Mouse (Mus musculus): Measurements from ENCODE around the gene Nav2.
A peak's percentile ranks its signal among the peaks of the same experiment; 100 is the strongest.

Nav2 gene

GRCm38 (mm10) chr7:49468492-49469205, 560.1 kb downstream of the Nav2 start:
- DNase-seq = no peak

- DNase-seq = no peak
Observed at GRCm38 (mm10) chr7:49471278-49471677, 562.8 kb downstream of the Nav2 start.

GRCm38 (mm10) chr7:49475282-49475681, 566.8 kb downstream of the Nav2 start:
- no peak for DNase-seq

- no peak for DNase-seq
Observed at GRCm38 (mm10) chr7:49476163-49476562, 567.6 kb downstream of the Nav2 start.

- no peak for DNase-seq
Observed at GRCm38 (mm10) chr7:49476666-49477065, 568.1 kb downstream of the Nav2 start.

- DNase-seq = no peak
Observed at GRCm38 (mm10) chr7:49477076-49477975, 568.8 kb downstream of the Nav2 start.

GRCm38 (mm10) chr7:49477976-49478349, 569.4 kb downstream of the Nav2 start:
- no peak for DNase-seq

GRCm38 (mm10) chr7:49478886-49479285, 570.4 kb downstream of the Nav2 start:
- no peak for DNase-seq

GRCm38 (mm10) chr7:49480962-49481361, 572.4 kb downstream of the Nav2 start:
- no peak for DNase-seq

- peak; percentile 45 for DNase-seq
Observed at GRCm38 (mm10) chr7:49484036-49484744, 575.7 kb downstream of the Nav2 start.

- DNase-seq = no peak
Observed at GRCm38 (mm10) chr7:49485292-49485847, 576.9 kb downstream of the Nav2 start.

- no peak for DNase-seq
Observed at GRCm38 (mm10) chr7:49487347-49487746, 578.8 kb downstream of the Nav2 start.

GRCm38 (mm10) chr7:49488493-49489087, 580.1 kb downstream of the Nav2 start:
- DNase-seq = no peak

- peak; percentile 44 for DNase-seq
Observed at GRCm38 (mm10) chr7:49490814-49491213, 582.3 kb downstream of the Nav2 start.

- DNase-seq = no peak
Observed at GRCm38 (mm10) chr7:49492622-49493021, 584.1 kb downstream of the Nav2 start.

- no peak for DNase-seq
Observed at GRCm38 (mm10) chr7:49493210-49493609, 584.7 kb downstream of the Nav2 start.

GRCm38 (mm10) chr7:49494654-49495053, 586.1 kb downstream of the Nav2 start:
- peak; percentile 85 for DNase-seq

GRCm38 (mm10) chr7:49496111-49496510, 587.6 kb downstream of the Nav2 start:
- DNase-seq = no peak

- DNase-seq = peak; percentile 64
Observed at GRCm38 (mm10) chr7:49496766-49497425, 588.4 kb downstream of the Nav2 start.

- no peak for DNase-seq
Observed at GRCm38 (mm10) chr7:49497426-49497892, 588.9 kb downstream of the Nav2 start.

- no peak for DNase-seq
Observed at GRCm38 (mm10) chr7:49499598-49499997, 591.1 kb downstream of the Nav2 start.

- no peak for DNase-seq
Observed at GRCm38 (mm10) chr7:49500916-49501315, 592.4 kb downstream of the Nav2 start.
